Mouse (Mus musculus): ENCODE results near the gene Tenm2.

- TF ChIP-seq GATA1 (IDR thresholded peaks at IDR 0.05; ENCODE audit: borderline replicate concordance, low read length) (no peak), FLI1 (IDR thresholded peaks at IDR 0.05; ENCODE audit: low read length) (no peak)
These were observed 571.7 kb downstream of the Tenm2 start for GRCm38 (mm10) chr11:36664026-36664425.
